ENCODE assay signal across 14 mouse cellular contexts in the genomic region with DNA sequence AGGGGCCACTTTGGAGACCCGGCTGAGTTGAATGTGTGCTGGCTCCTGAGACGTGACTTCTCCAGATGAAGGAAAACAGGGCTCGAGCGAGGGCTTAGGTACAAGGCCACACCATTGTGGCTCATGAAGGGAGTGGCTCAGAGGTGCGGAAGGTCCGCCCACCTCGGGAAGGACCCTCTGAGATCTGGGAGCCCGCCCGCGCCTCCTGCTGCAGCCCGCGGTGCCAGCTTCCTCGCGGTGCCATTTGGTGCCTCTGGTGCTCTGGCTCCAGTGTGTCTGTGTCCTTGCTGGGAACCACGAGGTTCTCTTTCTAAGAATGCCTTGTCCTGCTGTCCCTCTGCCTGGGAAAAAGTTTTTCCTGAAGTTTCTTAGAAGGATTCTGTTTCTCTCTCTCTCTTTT. TPM values are rescaled to one million over a fixed set of nuclear protein-coding genes. Genes with fewer than 3 reads are reported as not detected.
DNase-seq lines count a peak whose midpoint lies in the region; ATAC-seq and TF ChIP-seq lines count a peak whose summit lies in the region.
"Had no signal": no experiment of that assay in that cellular context is flagged by ENCODE, and none has a peak within 500 bp of the region (broad histone marks: within the 10 kb centered on the region; RNA-seq: fewer than 3 reads in every experiment).

No protein-coding gene starts in this region.

- 60% methylated on average over 15 of the region's 15 CpGs for WGBS in hindbrain, embryonic 10.5 days
- 59% methylated on average over 15 of the region's 15 CpGs for WGBS in hindbrain, postnatal 0 days
- WGBS in midbrain, embryonic 12.5 days = 69% methylated on average over 15 of the region's 15 CpGs
- WGBS in midbrain, postnatal 0 days = 64% methylated on average over 15 of the region's 15 CpGs
- 59% methylated on average over 15 of the region's 15 CpGs for WGBS in embryonic facial prominence, embryonic 10.5 days

- peak overlapping the region; percentile 78 for H3K27ac ChIP-seq in hindbrain, embryonic 10.5 days
- H3K27ac ChIP-seq in hindbrain, postnatal 0 days = no peak overlapping the region
- H3K27ac ChIP-seq in midbrain, embryonic 12.5 days (replicated peaks) = peak overlapping the region; percentile 66
- H3K27ac ChIP-seq in midbrain, postnatal 0 days (ENCODE audit: low read depth, low read length) = no peak overlapping the region
- H3K27ac ChIP-seq in ES-E14 (ENCODE audit: insufficient read depth, low read depth, low read length, poor library complexity, severe bottlenecking) = no peak overlapping the region
- peak overlapping the region; percentile 8 for H3K27ac ChIP-seq in embryonic facial prominence, embryonic 10.5 days (replicated peaks)

- H3K4me2 ChIP-seq in hindbrain, postnatal 0 days (ENCODE audit: low read depth, low read length) = no peak overlapping the region
- no peak overlapping the region for H3K4me2 ChIP-seq in midbrain, embryonic 12.5 days (replicated peaks)
- H3K4me2 ChIP-seq in midbrain, postnatal 0 days (ENCODE audit: low read depth, low read length, poor library complexity, severe bottlenecking) = no peak overlapping the region

- no peaks in the 10 kb centered on the region for H3K36me3 ChIP-seq in hindbrain, embryonic 10.5 days
- no peaks in the 10 kb centered on the region for H3K36me3 ChIP-seq in hindbrain, postnatal 0 days (ENCODE audit: insufficient read depth, low read length)
- H3K36me3 ChIP-seq in midbrain, embryonic 12.5 days = no peaks in the 10 kb centered on the region
- no peaks in the 10 kb centered on the region for H3K36me3 ChIP-seq in midbrain, postnatal 0 days (ENCODE audit: insufficient read depth, low read length)
- no peaks in the 10 kb centered on the region for H3K36me3 ChIP-seq in ES-E14 (ENCODE audit: control insufficient read depth, insufficient read depth, low read length, poor library complexity, severe bottlenecking)
- no peaks in the 10 kb centered on the region for H3K36me3 ChIP-seq in embryonic facial prominence, embryonic 10.5 days (replicated peaks)

- H3K27me3 ChIP-seq in hindbrain, embryonic 10.5 days (ENCODE audit: insufficient read depth, poor library complexity, severe bottlenecking) = no peaks in the 10 kb centered on the region
- H3K27me3 ChIP-seq in hindbrain, postnatal 0 days (ENCODE audit: insufficient read depth, low read length) = no peaks in the 10 kb centered on the region
- no peaks in the 10 kb centered on the region for H3K27me3 ChIP-seq in midbrain, embryonic 12.5 days
- H3K27me3 ChIP-seq in midbrain, postnatal 0 days (ENCODE audit: insufficient read depth, low read length) = no peaks in the 10 kb centered on the region
- H3K27me3 ChIP-seq in embryonic facial prominence, embryonic 10.5 days (replicated peaks; ENCODE audit: low read depth, poor library complexity, severe bottlenecking) = no peaks in the 10 kb centered on the region

- peaks cover 72% of the 10 kb centered on the region for H3K4me1 ChIP-seq in hindbrain, embryonic 10.5 days (replicated peaks)
- H3K4me1 ChIP-seq in hindbrain, postnatal 0 days (ENCODE audit: insufficient read depth, low read length) = 0 out of 2 replicates have a peak, but pooled peaks cover 16% of the 10 kb centered on the region
- peaks cover 26% of the 10 kb centered on the region for H3K4me1 ChIP-seq in midbrain, embryonic 12.5 days
- H3K4me1 ChIP-seq in midbrain, postnatal 0 days (ENCODE audit: insufficient read depth, low read length) = no peaks in the 10 kb centered on the region
- peaks cover 1 to 15% of the 10 kb centered on the region in 2 experiments; a peak in 3 of 4 replicates for H3K4me1 ChIP-seq in ES-E14 (ENCODE audit: control insufficient read depth in 2 of 2, insufficient read depth in 2 of 2, low read length in 2 of 2, poor library complexity in 1 of 2)
- H3K4me1 ChIP-seq in embryonic facial prominence, embryonic 10.5 days = peaks cover 70% of the 10 kb centered on the region

- no peak for DNase-seq in hindbrain, embryonic 10.5 days (ENCODE audit: low spot score)
- no peak for DNase-seq in hindbrain, postnatal 0 days (ENCODE audit: low spot score)
- DNase-seq in midbrain, postnatal 0 days (ENCODE audit: low spot score) = no peak
- DNase-seq in ES-E14 (ENCODE audit: low read depth, low spot score) = no peak
- DNase-seq in embryonic facial prominence, embryonic 10.5 days (ENCODE audit: low spot score) = no peak
- no peak for DNase-seq in lung, adult 18-20 months
- DNase-seq: gastrocnemius, postnatal 36 days; liver, postnatal 0 days had no signal

- no peaks in the 10 kb centered on the region for H3K9me3 ChIP-seq in hindbrain, embryonic 10.5 days
- no peaks in the 10 kb centered on the region for H3K9me3 ChIP-seq in hindbrain, postnatal 0 days (ENCODE audit: low read length)
- no peaks in the 10 kb centered on the region for H3K9me3 ChIP-seq in midbrain, embryonic 12.5 days
- no peaks in the 10 kb centered on the region for H3K9me3 ChIP-seq in midbrain, postnatal 0 days (ENCODE audit: low read length)
- H3K9me3 ChIP-seq in ES-E14 (ENCODE audit: control insufficient read depth, insufficient read depth, low read depth, low read length) = no peaks in the 10 kb centered on the region
- H3K9me3 ChIP-seq in embryonic facial prominence, embryonic 10.5 days = no peaks in the 10 kb centered on the region

- TF ChIP-seq CTCF in hindbrain, postnatal 0 days (IDR thresholded peaks at IDR 0.05; ENCODE audit: low read depth) = no peak
- no peak for TF ChIP-seq CTCF in midbrain, postnatal 0 days (IDR thresholded peaks at IDR 0.05)

- no peak for ATAC-seq in hindbrain, postnatal 0 days
- no peak for ATAC-seq in midbrain, embryonic 12.5 days (ENCODE audit: low FRiP score, low read depth)
- no peak for ATAC-seq in midbrain, postnatal 0 days (ENCODE audit: low FRiP score)
- ATAC-seq: intestine, postnatal 0 days; liver, postnatal 0 days had no signal

- H3K4me3 ChIP-seq in hindbrain, embryonic 10.5 days = no peak overlapping the region
- H3K4me3 ChIP-seq in hindbrain, postnatal 0 days (ENCODE audit: low read length) = no peak overlapping the region
- H3K4me3 ChIP-seq in midbrain, embryonic 12.5 days = no peak overlapping the region
- H3K4me3 ChIP-seq in midbrain, postnatal 0 days (ENCODE audit: low read depth, low read length) = no peak overlapping the region
- H3K4me3 ChIP-seq in ES-E14 (ENCODE audit: insufficient read depth in 1 of 2, low read depth in 1 of 2, low read length in 2 of 2, poor library complexity in 1 of 2, severe bottlenecking in 1 of 2) = 0 out of 4 replicates have a peak overlapping the region, but pooled peaks of 1 of the 2 experiments have one; percentile 3
- no peak overlapping the region for H3K4me3 ChIP-seq in embryonic facial prominence, embryonic 10.5 days

- in situ Hi-C loops in ES-E14 (cut with MboI; ENCODE audit: low sequenced_read_pairs in 2 of 2, unreplicated experiment in 2 of 2) = no loop called here

- H3K9ac ChIP-seq in hindbrain, postnatal 0 days (replicated peaks; ENCODE audit: low read length) = no peak overlapping the region
- no peak overlapping the region for H3K9ac ChIP-seq in midbrain, embryonic 12.5 days (replicated peaks)
- H3K9ac ChIP-seq in midbrain, postnatal 0 days (replicated peaks; ENCODE audit: low read length, poor library complexity, severe bottlenecking) = no peak overlapping the region
- H3K9ac ChIP-seq in ES-E14 (ENCODE audit: insufficient read depth, low read depth, low read length, poor library complexity, severe bottlenecking) = peak overlapping the region; percentile 8; the same call in 1 of the 2 replicates
- H3K9ac ChIP-seq: liver, postnatal 0 days had no signal

TF ChIP-seq in ES-E14, 5 proteins besides CTCF, POLR2A, EP300 and RAD21:
- peak; percentile 42; the same call in 1 of the 2 replicates for TF ChIP-seq ZNF384 (IDR thresholded peaks at IDR 0.05; ENCODE audit: low read depth, low read length)
- no peak for TF ChIP-seq ZC3H11A (IDR thresholded peaks at IDR 0.05; ENCODE audit: borderline replicate concordance, low read depth, low read length)
TF ChIP-seq in ES-E14: peak in this region for 1.

RNA-seq across cellular contexts. Expression of a gene that starts 1.2 kb away (rescaled TPM):
- polyA plus RNA-seq in hindbrain, embryonic 10.5 days (2016; fragmentation: Nextera tagmentation; extraction: Ambion mirVana) = 0.30 TPM in 2 replicates
- 0.68 TPM in 1 of 2 replicates, not detected in the other for total RNA-seq in hindbrain, postnatal 0 days (2014; rRNA removed)
- polyA plus RNA-seq in hindbrain, postnatal 0 days (2015; fragmentation: Nextera tagmentation; extraction: Ambion mirVana) = 0.13 TPM in 1 of 2 replicates, not detected in the other
- polyA plus RNA-seq in midbrain, embryonic 12.5 days (2016; fragmentation: Nextera tagmentation; extraction: Ambion mirVana) = 0.06 and 0.09 TPM in 2 replicates
- 0.22 TPM in 1 of 2 replicates, not detected in the other for total RNA-seq in midbrain, postnatal 0 days (2014; rRNA removed)
- 0.06 and 0.12 TPM in 2 replicates for polyA plus RNA-seq in midbrain, postnatal 0 days (2015; fragmentation: Nextera tagmentation; extraction: Ambion mirVana)
- total RNA-seq in ES-E14 (2012; rRNA removed) = 0.09 and 0.32 TPM in 2 replicates
- polyA plus RNA-seq in embryonic facial prominence, embryonic 10.5 days (2016; fragmentation: Nextera tagmentation; extraction: Ambion mirVana) = 0.21 and 0.22 TPM in 2 replicates
- total RNA-seq: gastrocnemius, postnatal 36 days; layer of hippocampus, postnatal 10 days; left cerebral cortex, postnatal 36 days had no signal
- polyA plus RNA-seq: cortical plate, adult 2 months; heart, embryonic 16.5 days; intestine, postnatal 0 days; liver, postnatal 0 days had no signal

RNA-seq across cellular contexts. Expression of a gene that starts 31.1 kb away (rescaled TPM):
- 7.6 and 8.9 TPM in 2 replicates for polyA plus RNA-seq in hindbrain, embryonic 10.5 days (2016; fragmentation: Nextera tagmentation; extraction: Ambion mirVana)
- 8.7 and 21.3 TPM in 2 replicates for total RNA-seq in hindbrain, postnatal 0 days (2014; rRNA removed)
- polyA plus RNA-seq in hindbrain, postnatal 0 days (2015; fragmentation: Nextera tagmentation; extraction: Ambion mirVana) = 4.1 and 4.6 TPM in 2 replicates
- 5.8 and 9.5 TPM in 2 replicates for polyA plus RNA-seq in midbrain, embryonic 12.5 days (2016; fragmentation: Nextera tagmentation; extraction: Ambion mirVana)
- total RNA-seq in midbrain, postnatal 0 days (2014; rRNA removed) = 5.1 and 20.5 TPM in 2 replicates
- polyA plus RNA-seq in midbrain, postnatal 0 days (2015; fragmentation: Nextera tagmentation; extraction: Ambion mirVana) = 4.6 and 5.6 TPM in 2 replicates
- 8.8 and 9.3 TPM in 2 replicates for total RNA-seq in ES-E14 (2012; rRNA removed)
- polyA plus RNA-seq in embryonic facial prominence, embryonic 10.5 days (2016; fragmentation: Nextera tagmentation; extraction: Ambion mirVana) = 8.1 and 10.4 TPM in 2 replicates

RNA-seq across cellular contexts. Expression of a gene that starts 31.2 kb away (rescaled TPM):
- polyA plus RNA-seq in hindbrain, embryonic 10.5 days (2016; fragmentation: Nextera tagmentation; extraction: Ambion mirVana) = 116 and 121 TPM in 2 replicates
- total RNA-seq in hindbrain, postnatal 0 days (2014; rRNA removed) = 59.2 TPM in 2 replicates
- polyA plus RNA-seq in hindbrain, postnatal 0 days (2015; fragmentation: Nextera tagmentation; extraction: Ambion mirVana) = 77.8 and 79.7 TPM in 2 replicates
- 91.0 and 91.9 TPM in 2 replicates for polyA plus RNA-seq in midbrain, embryonic 12.5 days (2016; fragmentation: Nextera tagmentation; extraction: Ambion mirVana)
- total RNA-seq in midbrain, postnatal 0 days (2014; rRNA removed) = 51.7 and 53.3 TPM in 2 replicates
- polyA plus RNA-seq in midbrain, postnatal 0 days (2015; fragmentation: Nextera tagmentation; extraction: Ambion mirVana) = 71.5 and 76.7 TPM in 2 replicates
- total RNA-seq in ES-E14 (2012; rRNA removed) = 59.2 and 60.1 TPM in 2 replicates
- polyA plus RNA-seq in embryonic facial prominence, embryonic 10.5 days (2016; fragmentation: Nextera tagmentation; extraction: Ambion mirVana) = 129 and 136 TPM in 2 replicates

Comparison
In these comparisons a context has a peak if more than half of its experiments do, and no peak if none do; other contexts are left out.
1. H3K27ac ChIP-seq: peak in hindbrain, embryonic 10.5 days (single experiment), midbrain, embryonic 12.5 days (single experiment) and embryonic facial prominence, embryonic 10.5 days (single experiment); none in hindbrain, postnatal 0 days (single experiment), midbrain, postnatal 0 days (single experiment) and ES-E14 (single experiment).